ENCODE assay signal across 1 mouse cellular context in genomic region chr16:3847871-3848270, GRCm38 (mm10).
TF ChIP-seq lines count a peak whose summit lies in the region.

No protein-coding gene starts in this region.

TF ChIP-seq in myocyte, 11 proteins besides CTCF, POLR2A, EP300 and RAD21 (continued from another document):
- TF ChIP-seq CEBPB (IDR thresholded peaks at IDR 0.05; ENCODE audit: insufficient read depth, poor library complexity, severe bottlenecking) (no peak), MYOD1 (IDR thresholded peaks at IDR 0.05; ENCODE audit: control insufficient read depth in 1 of 3, insufficient read length in 2 of 3, low read depth in 2 of 3) (no peak), POLR2AphosphoS2 (IDR thresholded peaks at IDR 0.05; ENCODE audit: insufficient read length, low read depth) (no peak)
